Mouse (Mus musculus) hindbrain, embryonic 14.5 days (tissue): Measurements from ENCODE around the gene Prkd2. TPM values are rescaled to one million over a fixed set of nuclear protein-coding genes. Genes with fewer than 3 reads are reported as not detected.

Experiments
- ATAC-seq: fragments of 200-750 bp; cut with Nextera tagmentation; 2 replicates; pipeline ENCODE4 v1.8.0; 2017; ENCODE audit warnings: moderate number of reproducible peaks, mild to moderate bottlenecking, moderate TSS enrichment, moderate library complexity; ENCODE audit not compliant: low FRiP score
- DNase-seq: peaks from one replicate; pipeline ENCODE4 v3.0.0-alpha.2; 2015; ENCODE audit warnings: low spot score
- H3K27ac ChIP-seq: fragments of 300-500 bp; sonication (generic); 2 replicates; pipeline ENCODE4 v1.5.1; 2014; ENCODE audit warnings: mild to moderate bottlenecking, moderate library complexity
- H3K27me3 ChIP-seq: fragments of 300-500 bp; sonication (generic); 2 replicates; pipeline ENCODE4 v1.6.1; 2014; ENCODE audit warnings: mild to moderate bottlenecking, low read length, mixed read lengths; ENCODE audit not compliant: control insufficient read depth, insufficient read depth
- H3K36me3 ChIP-seq: fragments of 300-500 bp; sonication (generic); replicated peaks from 2 replicates; pipeline ENCODE4 v1.6.1; 2014; ENCODE audit not compliant: control insufficient read depth, insufficient read depth
- H3K4me1 ChIP-seq: fragments of 300-500 bp; sonication (generic); replicated peaks from 2 replicates; pipeline ENCODE4 v1.6.1; 2014; ENCODE audit warnings: antibody characterized with exemption, low read length, mixed read lengths; ENCODE audit not compliant: control insufficient read depth, insufficient read depth
- H3K4me2 ChIP-seq: fragments of 300-500 bp; sonication (generic); replicated peaks from 2 replicates; pipeline ENCODE4 v1.6.1; 2014; ENCODE audit warnings: mild to moderate bottlenecking, moderate library complexity
- H3K4me3 ChIP-seq: fragments of 300-500 bp; sonication (generic); replicated peaks from 2 replicates; pipeline ENCODE4 v1.5.1; 2014; ENCODE audit warnings: mild to moderate bottlenecking, low read length
- H3K9ac ChIP-seq: fragments of 300-500 bp; sonication (generic); 2 replicates; pipeline ENCODE4 v1.6.1; 2014
- H3K9me3 ChIP-seq: fragments of 300-500 bp; sonication (generic); 2 replicates; pipeline ENCODE4 v1.6.1; 2016; ENCODE audit warnings: low read length; ENCODE audit not compliant: control insufficient read depth
- WGBS: fragments of 180-500 bp; shearing (Covaris S2); extraction: QIAGEN DNeasy Blood & Tissue Kit; methylation state at CpG from one replicate; pipeline ENCODE4 v1.1.7; 2014; 5-methylcytosine and 5-hydroxymethylcytosine counted together
- polyA plus RNA-seq: library from polyadenylated mRNA; unstranded; fragments of >200 nt; fragmentation: Nextera tagmentation; extraction: Ambion mirVana; gene quantifications from 2 replicates; pipeline ENCODE4 v1.2.1, GENCODE M21; 2014

The Prkd2 gene
- polyA plus RNA-seq, 1 experiment from 2014 or later: 5.6 TPM

GRCm38 (mm10) chr7:16838804-16839426, 3.8 kb upstream of the Prkd2 start:
- no peaks in the 10 kb centered on the region for H3K9me3 ChIP-seq
- no peak for DNase-seq
- ATAC-seq: no peak
- H3K4me1 ChIP-seq: peaks cover 13% of the 10 kb centered on the region
- H3K4me3 ChIP-seq: no peak overlapping the region
- peaks cover 65% of the 10 kb centered on the region for H3K36me3 ChIP-seq
- no peak overlapping the region for H3K4me2 ChIP-seq
- no peak overlapping the region for H3K9ac ChIP-seq
- H3K27ac ChIP-seq: no peak overlapping the region
- WGBS: 88% methylated on average over 6 of the region's 6 CpGs
- no peaks in the 10 kb centered on the region for H3K27me3 ChIP-seq

GRCm38 (mm10) chr7:16839427-16840108, 3.1 kb upstream of the Prkd2 start:
- WGBS: 95% methylated on average over 12 of the region's 12 CpGs
- H3K36me3 ChIP-seq: peaks cover 58% of the 10 kb centered on the region
- peaks cover 19% of the 10 kb centered on the region for H3K4me1 ChIP-seq

GRCm38 (mm10) chr7:16840109-16840491, 2.6 kb upstream of the Prkd2 start:
- no peak for ATAC-seq
- no peaks in the 10 kb centered on the region for H3K27me3 ChIP-seq
- WGBS: 90% methylated on average over 2 of the region's 2 CpGs

More at GRCm38 (mm10) chr7:16839427-16840108, 3.1 kb upstream of the Prkd2 start:
- DNase-seq (no peak), ATAC-seq (no peak)
- Histone ChIP-seq H3K27me3 (no peaks in the 10 kb centered on the region), H3K4me3 (no peak overlapping the region), H3K9ac (no peak overlapping the region), H3K4me2 (no peak overlapping the region), H3K9me3 (no peaks in the 10 kb centered on the region), H3K27ac (no peak overlapping the region)

GRCm38 (mm10) chr7:16841078-16841477, 1.6 kb upstream of the Prkd2 start:
- H3K4me3 ChIP-seq: no peak overlapping the region
- H3K27me3 ChIP-seq: no peaks in the 10 kb centered on the region
- peaks cover 19% of the 10 kb centered on the region for H3K4me1 ChIP-seq
- no peak for ATAC-seq
- H3K36me3 ChIP-seq: peaks cover 50% of the 10 kb centered on the region
- H3K9me3 ChIP-seq: no peaks in the 10 kb centered on the region
- H3K27ac ChIP-seq: 0 out of 2 replicates have a peak overlapping the region, but pooled peaks have one; percentile 69
- H3K4me2 ChIP-seq: no peak overlapping the region
- DNase-seq: no peak
- no peak overlapping the region for H3K9ac ChIP-seq
- 71% methylated on average over 4 of the region's 4 CpGs for WGBS

More at GRCm38 (mm10) chr7:16840109-16840491, 2.6 kb upstream of the Prkd2 start:
- Histone ChIP-seq H3K9me3 (no peaks in the 10 kb centered on the region), H3K27ac (no peak overlapping the region), H3K4me3 (no peak overlapping the region), H3K36me3 (peaks cover 53% of the 10 kb centered on the region), H3K4me2 (no peak overlapping the region), H3K9ac (no peak overlapping the region), H3K4me1 (peaks cover 19% of the 10 kb centered on the region)
- DNase-seq: no peak

GRCm38 (mm10) chr7:16841561-16842560, 841 bp upstream of the Prkd2 start:
- Histone ChIP-seq H3K36me3 (peaks cover 45% of the 10 kb centered on the region), H3K4me2 (peak overlapping the region; percentile 92), H3K4me1 (peaks cover 19% of the 10 kb centered on the region), H3K9ac (peak overlapping the region; percentile 71; the same call in 1 of the 2 replicates), H3K27ac (peak overlapping the region; percentile 69), H3K27me3 (no peaks in the 10 kb centered on the region), H3K9me3 (no peaks in the 10 kb centered on the region), H3K4me3 (peak overlapping the region; percentile 47)
- WGBS: 42% methylated on average over 11 of the region's 11 CpGs
- DNase-seq: no peak
- ATAC-seq: no peak

GRCm38 (mm10) chr7:16843441-16844171, 904 bp downstream of the Prkd2 start:
- DNase-seq (peak; percentile 30), ATAC-seq (no peak)
- Histone ChIP-seq H3K4me3 (peak overlapping the region; percentile 47), H3K36me3 (peaks cover 28% of the 10 kb centered on the region), H3K4me2 (peak overlapping the region; percentile 92), H3K9me3 (no peaks in the 10 kb centered on the region), H3K27ac (peak overlapping the region; percentile 26), H3K4me1 (peaks cover 19% of the 10 kb centered on the region), H3K9ac (peak overlapping the region; percentile 71), H3K27me3 (no peaks in the 10 kb centered on the region)
- 2% methylated on average over 33 of the region's 33 CpGs for WGBS

- no peak overlapping the region; the same call in 1 of the 2 replicates for H3K9ac ChIP-seq
- H3K36me3 ChIP-seq: peaks cover 28% of the 10 kb centered on the region
- H3K9me3 ChIP-seq: no peaks in the 10 kb centered on the region
- H3K27me3 ChIP-seq: no peaks in the 10 kb centered on the region
- WGBS: 65% methylated on average over 3 of the region's 3 CpGs
- H3K4me3 ChIP-seq: peak overlapping the region; percentile 47; the same call in 1 of the 2 replicates
- ATAC-seq (no peak), DNase-seq (no peak)
- H3K27ac ChIP-seq: no peak overlapping the region
- H3K4me2 ChIP-seq: peak overlapping the region; percentile 92
- peaks cover 19% of the 10 kb centered on the region for H3K4me1 ChIP-seq
Measured at GRCm38 (mm10) chr7:16844696-16845071, 2.0 kb downstream of the Prkd2 start.

- DNase-seq (no peak), ATAC-seq (no peak)
- H3K27ac ChIP-seq: no peak overlapping the region
- peak overlapping the region; percentile 47 for H3K4me3 ChIP-seq
- H3K36me3 ChIP-seq: peaks cover 28% of the 10 kb centered on the region
- H3K27me3 ChIP-seq: no peaks in the 10 kb centered on the region
- H3K4me2 ChIP-seq: peak overlapping the region; percentile 92
- H3K4me1 ChIP-seq: peaks cover 19% of the 10 kb centered on the region
- no peaks in the 10 kb centered on the region for H3K9me3 ChIP-seq
- peak overlapping the region; percentile 3; the same call in 1 of the 2 replicates for H3K9ac ChIP-seq
- WGBS: 44% methylated on average over 14 of the region's 14 CpGs
Measured at GRCm38 (mm10) chr7:16845072-16845819, 2.5 kb downstream of the Prkd2 start.
